Mouse (Mus musculus): Measurements from ENCODE around the gene Trim30b. TPM values are rescaled to one million over a fixed set of nuclear protein-coding genes. Genes with fewer than 3 reads are reported as not detected.
"Not testable (repeated sequence)": the region's sequence is repeated elsewhere in the genome, so short reads cannot be mapped to it uniquely, and the experiment has no call there.

Trim30b gene
- polyA plus RNA-seq (2016; fragmentation: Nextera tagmentation; extraction: Ambion mirVana) = not detected in 2 replicates

- no peaks in the 10 kb centered on the region for H3K36me3 ChIP-seq
- 64% methylated on average over 1 of the region's 1 CpGs for WGBS
- no peak for DNase-seq (ENCODE audit: low spot score)
- no peaks in the 10 kb centered on the region for H3K27me3 ChIP-seq (ENCODE audit: insufficient read depth, poor library complexity, severe bottlenecking)
- H3K27ac ChIP-seq = no peak within 1 kb of the TSS
- no peaks in the 10 kb centered on the region for H3K4me1 ChIP-seq
- H3K9me3 ChIP-seq = no peaks in the 10 kb centered on the region
- no peak within 1 kb of the TSS for H3K4me3 ChIP-seq
These were observed at the start of gene Trim30b for GRCm38 (mm10) chr7:104369736-104370414. Gene Trim30b (minus strand): TSS chr7:104369884.

GRCm38 (mm10) chr7:104404460-104404950 lies 34.8 kb upstream of the Trim30b start:
- WGBS = 85% methylated on average over 3 of the region's 3 CpGs
- Histone ChIP-seq H3K4me3 (no peak overlapping the region), H3K27me3 (ENCODE audit: insufficient read depth, poor library complexity, severe bottlenecking) (no peaks in the 10 kb centered on the region), H3K36me3 (no peaks in the 10 kb centered on the region), H3K4me1 (no peaks in the 10 kb centered on the region), H3K9me3 (no peaks in the 10 kb centered on the region), H3K27ac (no peak overlapping the region)
- no peak for DNase-seq (ENCODE audit: low spot score)

GRCm38 (mm10) chr7:104401140-104401539 lies 31.5 kb upstream of the Trim30b start:
- Histone ChIP-seq H3K4me1 (no peaks in the 10 kb centered on the region), H3K36me3 (no peaks in the 10 kb centered on the region), H3K9me3 (no peaks in the 10 kb centered on the region), H3K27ac (no peak overlapping the region), H3K27me3 (ENCODE audit: insufficient read depth, poor library complexity, severe bottlenecking) (no peaks in the 10 kb centered on the region), H3K4me3 (no peak overlapping the region)
- no peak for DNase-seq (ENCODE audit: low spot score)

- no peak within 1 kb of the TSS for H3K4me3 ChIP-seq
These were observed 31.0 kb upstream of the Trim30b start, which contains the start of gene Trim30c for GRCm38 (mm10) chr7:104400698-104401097. Gene Trim30c (minus strand): TSS chr7:104400837.

DNA sequence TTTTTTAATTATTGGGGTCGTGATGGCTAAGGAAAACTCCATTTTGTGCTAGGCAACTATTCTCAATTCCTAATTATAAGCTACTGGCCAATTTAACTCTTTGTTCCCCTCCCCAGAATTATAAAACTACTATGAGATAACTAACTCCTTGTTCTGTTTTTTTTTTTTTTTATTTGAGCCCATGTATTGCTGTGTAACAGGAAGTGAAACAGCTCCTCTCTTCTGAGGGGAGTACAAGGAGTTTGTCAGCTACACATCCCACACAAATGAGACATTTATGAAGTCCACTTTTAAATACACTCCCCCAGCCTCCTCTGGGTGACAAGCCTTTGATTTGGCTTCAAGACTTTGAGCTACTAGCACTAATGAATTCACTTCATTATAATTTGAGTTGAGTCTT lies 28.8 kb upstream of the Trim30b start:
- no peaks in the 10 kb centered on the region for H3K9me3 ChIP-seq
- 64% methylated on average over 1 of the region's 1 CpGs for WGBS
- no peak overlapping the region for H3K4me3 ChIP-seq
- no peaks in the 10 kb centered on the region for H3K36me3 ChIP-seq
- H3K4me1 ChIP-seq = no peaks in the 10 kb centered on the region
- H3K27me3 ChIP-seq (ENCODE audit: insufficient read depth, poor library complexity, severe bottlenecking) = no peaks in the 10 kb centered on the region
- H3K27ac ChIP-seq = no peak overlapping the region
- DNase-seq (ENCODE audit: low spot score) = no peak

More at GRCm38 (mm10) chr7:104400698-104401097, 31.0 kb upstream of the Trim30b start, which contains the start of gene Trim30c:
- Histone ChIP-seq H3K27ac (no peak within 1 kb of the TSS), H3K9me3 (no peaks in the 10 kb centered on the region), H3K4me1 (no peaks in the 10 kb centered on the region), H3K27me3 (ENCODE audit: insufficient read depth, poor library complexity, severe bottlenecking) (no peaks in the 10 kb centered on the region), H3K36me3 (no peaks in the 10 kb centered on the region)
- WGBS = 73% methylated on average over 1 of the region's 1 CpGs
- DNase-seq (ENCODE audit: low spot score) = no peak

DNA sequence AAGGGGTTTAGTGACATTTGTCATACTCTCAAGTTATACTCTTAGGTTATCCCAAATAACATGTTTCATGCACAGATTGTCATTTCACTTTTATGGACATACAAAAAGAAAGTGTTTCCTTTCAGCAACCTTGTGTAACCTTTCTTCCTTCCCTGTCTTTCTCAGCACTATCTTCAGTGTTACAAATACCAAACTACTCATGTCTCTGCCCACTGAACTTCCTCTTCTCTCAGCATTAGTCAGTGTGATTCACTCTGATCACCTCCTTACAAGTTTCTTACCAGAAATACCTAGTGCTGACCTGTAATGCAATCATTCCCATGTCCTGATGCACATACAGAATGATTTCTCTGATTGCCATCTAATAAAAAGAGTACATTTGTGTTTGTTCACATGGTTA lies 3.3 kb downstream of the Trim30b start:
- H3K9me3 ChIP-seq = no peaks in the 10 kb centered on the region
- no peaks in the 10 kb centered on the region for H3K4me1 ChIP-seq
- no peak for DNase-seq (ENCODE audit: low spot score)
- H3K4me3 ChIP-seq = no peak overlapping the region
- no peaks in the 10 kb centered on the region for H3K27me3 ChIP-seq (ENCODE audit: insufficient read depth, poor library complexity, severe bottlenecking)
- no peaks in the 10 kb centered on the region for H3K36me3 ChIP-seq
- H3K27ac ChIP-seq = no peak overlapping the region

DNA sequence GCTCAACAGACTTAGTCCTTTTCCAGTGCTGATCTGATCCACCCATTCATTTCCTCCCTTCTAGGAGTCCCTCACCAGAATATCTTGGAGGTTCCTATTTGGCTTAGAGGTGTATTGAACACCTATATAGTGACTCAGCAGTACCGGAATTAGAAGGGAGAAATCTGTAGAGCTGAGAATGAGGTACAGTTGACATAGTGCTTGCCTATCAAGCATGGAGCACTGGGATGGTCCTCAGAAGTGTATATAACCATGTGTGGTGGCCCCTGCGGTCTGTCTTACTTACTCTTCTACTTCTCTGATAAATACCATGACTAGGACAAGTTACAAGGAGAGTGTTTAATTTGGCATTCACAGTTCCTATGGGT lies 16.1 kb downstream of the Trim30b start:
- WGBS = 55% methylated on average over 2 of the region's 2 CpGs
- no peaks in the 10 kb centered on the region for H3K27me3 ChIP-seq (ENCODE audit: insufficient read depth, poor library complexity, severe bottlenecking)
- H3K27ac ChIP-seq = no peak overlapping the region
- no peaks in the 10 kb centered on the region for H3K36me3 ChIP-seq
- DNase-seq (ENCODE audit: low spot score) = peak; percentile 73
- peaks cover 8% of the 10 kb centered on the region; the same call in 1 of the 2 replicates for H3K4me1 ChIP-seq
- no peaks in the 10 kb centered on the region for H3K9me3 ChIP-seq
- peak overlapping the region; percentile 58 for H3K4me3 ChIP-seq

GRCm38 (mm10) chr7:104352717-104353599 lies 16.7 kb downstream of the Trim30b start, which contains the start of gene Trim12c:
Gene Trim12c (minus strand): TSS chr7:104353362.
- 5% methylated on average over 14 of the region's 14 CpGs for WGBS
- Histone ChIP-seq H3K9me3 (no peaks in the 10 kb centered on the region), H3K27me3 (ENCODE audit: insufficient read depth, poor library complexity, severe bottlenecking) (no peaks in the 10 kb centered on the region), H3K4me3 (peak within 1 kb of the TSS; percentile 58), H3K36me3 (no peaks in the 10 kb centered on the region), H3K27ac (peak within 1 kb of the TSS; percentile 69), H3K4me1 (peaks cover 8% of the 10 kb centered on the region; the same call in 1 of the 2 replicates)
- peak; percentile 92 for DNase-seq (ENCODE audit: low spot score)

DNA sequence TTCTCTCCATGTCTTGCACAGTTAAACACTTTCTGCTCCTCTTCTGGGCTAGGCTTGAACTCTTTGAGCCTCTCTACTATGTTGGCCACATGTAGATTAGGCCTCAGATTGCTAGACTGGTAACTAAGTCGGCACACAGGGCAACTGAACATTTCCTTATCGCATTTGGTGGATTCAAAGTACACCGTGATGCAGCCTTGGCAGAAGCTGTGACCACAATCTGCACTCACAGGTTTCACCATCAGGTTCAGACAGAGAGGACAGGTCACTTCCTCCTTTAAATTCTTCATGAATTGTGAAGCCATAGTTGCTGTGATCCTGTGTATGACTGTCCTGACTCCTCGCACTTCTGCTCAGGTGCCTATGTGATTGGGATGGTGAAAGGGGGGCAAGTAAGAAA lies 21.6 kb downstream of the Trim30b start:
- H3K4me1 ChIP-seq; DNase-seq (ENCODE audit: low spot score); H3K9me3 ChIP-seq; H3K27me3 ChIP-seq (ENCODE audit: insufficient read depth, poor library complexity, severe bottlenecking); H3K36me3 ChIP-seq; H3K27ac ChIP-seq; H3K4me3 ChIP-seq: not testable (repeated sequence)
- WGBS = 84% methylated on average over 4 of the region's 4 CpGs

- H3K36me3 ChIP-seq; H3K27ac ChIP-seq; H3K27me3 ChIP-seq (ENCODE audit: insufficient read depth, poor library complexity, severe bottlenecking); H3K4me3 ChIP-seq; H3K4me1 ChIP-seq; DNase-seq (ENCODE audit: low spot score); H3K9me3 ChIP-seq: not testable (repeated sequence)
- 75% methylated on average over 4 of the region's 4 CpGs for WGBS
These were observed 28.9 kb downstream of the Trim30b start for GRCm38 (mm10) chr7:104340744-104341143.

GRCm38 (mm10) chr7:104335547-104335946 lies 34.1 kb downstream of the Trim30b start:
- not testable (repeated sequence) for H3K4me1 ChIP-seq; H3K27ac ChIP-seq; H3K4me3 ChIP-seq; H3K27me3 ChIP-seq (ENCODE audit: insufficient read depth, poor library complexity, severe bottlenecking); H3K9me3 ChIP-seq; H3K36me3 ChIP-seq; DNase-seq (ENCODE audit: low spot score)
- WGBS = 76% methylated on average over 3 of the region's 3 CpGs

- not testable (repeated sequence) for H3K27me3 ChIP-seq (ENCODE audit: insufficient read depth, poor library complexity, severe bottlenecking); DNase-seq (ENCODE audit: low spot score); H3K9me3 ChIP-seq; H3K27ac ChIP-seq; H3K4me1 ChIP-seq; H3K36me3 ChIP-seq; H3K4me3 ChIP-seq
- 89% methylated on average over 2 of the region's 2 CpGs for WGBS
These were observed 40.5 kb downstream of the Trim30b start, which contains the start of gene Trim34b for GRCm38 (mm10) chr7:104329171-104329570. Gene Trim34b (plus strand): TSS chr7:104329471.

GRCm38 (mm10) chr7:104322028-104322427 lies 47.7 kb downstream of the Trim30b start:
- H3K27ac ChIP-seq = no peak overlapping the region
- H3K4me3 ChIP-seq = no peak overlapping the region
- WGBS = 76% methylated on average over 9 of the region's 9 CpGs
- H3K36me3 ChIP-seq = no peaks in the 10 kb centered on the region
- H3K9me3 ChIP-seq = no peaks in the 10 kb centered on the region
- no peaks in the 10 kb centered on the region for H3K27me3 ChIP-seq (ENCODE audit: insufficient read depth, poor library complexity, severe bottlenecking)
- H3K4me1 ChIP-seq = no peaks in the 10 kb centered on the region
- no peak for DNase-seq (ENCODE audit: low spot score)
